Mouse (Mus musculus) brain, embryonic 14.5 days (tissue): ENCODE measurements around the gene Gm47841. TPM values are rescaled to one million over a fixed set of nuclear protein-coding genes. Genes with fewer than 3 reads are reported as not detected.

Experiments used
- DNase-seq: peaks from one replicate; pipeline ENCODE4 v3.0.0-alpha.2; 2011; ENCODE audit warnings: low read depth
- CTCF ChIP-seq: fragments of 200-500 bp; IDR thresholded peaks from 2 replicates; pipeline ENCODE4 v1.5.1; 2012; ENCODE audit warnings: inconsistent platforms, mild to moderate bottlenecking, moderate library complexity, borderline replicate concordance; ENCODE audit not compliant: insufficient read depth, insufficient read length; ENCODE audit errors: extremely low read depth
- POLR2A ChIP-seq: fragments of 200-500 bp; IDR thresholded peaks from 2 replicates; pipeline ENCODE4 v1.6.1; 2012; ENCODE audit warnings: mild to moderate bottlenecking, inconsistent platforms, borderline replicate concordance; ENCODE audit not compliant: poor library complexity, insufficient read depth, insufficient read length, severe bottlenecking; ENCODE audit errors: extremely low read depth
- polyA plus RNA-seq: library from polyadenylated mRNA; depleted of rRNA; stranded (reverse); fragments of >200 nt; gene quantifications from 2 replicates; pipeline ENCODE4 v1.2.3, GENCODE M21; 2012; rRNA removed

Gm47841 gene
- polyA plus RNA-seq, result not detected in 2 replicates

DNA sequence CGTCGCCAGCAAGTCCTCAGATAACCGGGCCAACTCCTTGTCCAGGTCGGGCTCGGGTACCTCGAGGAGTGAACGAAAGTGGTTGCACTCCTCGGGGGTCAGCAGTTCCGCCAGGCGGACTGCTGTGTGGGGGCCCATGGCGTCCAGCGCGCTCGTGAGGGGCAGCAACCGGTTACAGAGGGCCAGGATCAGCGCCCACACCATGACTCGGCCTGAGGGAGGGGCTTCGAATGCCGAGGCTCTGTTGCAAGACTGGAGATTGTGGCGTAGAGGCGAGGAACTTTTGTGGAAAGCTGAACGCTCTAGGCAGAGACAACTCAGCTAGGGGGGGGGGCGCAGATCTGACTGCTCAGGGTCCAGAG, at the start of gene Gm47841:
Gene Gm47841 (minus strand): TSS at position 204 of the 362 bp plus-strand sequence.
- TF ChIP-seq POLR2A (no peak), CTCF (no peak)
- no peak for DNase-seq

DNA sequence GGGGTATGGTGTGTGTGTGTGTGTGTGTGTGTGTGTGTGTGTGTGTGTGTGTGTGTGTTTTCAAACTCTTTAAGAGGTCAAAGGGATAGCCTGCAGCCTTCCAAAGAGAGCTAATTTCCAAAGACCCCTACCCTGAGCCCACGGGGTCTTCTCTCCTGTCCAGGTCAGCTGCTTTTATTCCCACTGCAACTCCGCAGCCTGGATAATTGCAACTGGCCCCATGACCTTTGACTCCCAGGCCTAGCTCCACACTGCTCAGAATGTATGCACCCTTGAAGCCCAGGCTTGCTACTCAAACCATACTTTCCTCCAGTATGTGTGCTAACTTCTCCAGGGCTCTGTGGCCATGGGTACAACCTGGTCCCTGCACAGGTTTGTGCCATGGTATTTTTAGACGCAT, 48.2 kb upstream of the Gm47841 start:
- TF ChIP-seq POLR2A (no peak), CTCF (no peak)
- DNase-seq, result no peak

DNA sequence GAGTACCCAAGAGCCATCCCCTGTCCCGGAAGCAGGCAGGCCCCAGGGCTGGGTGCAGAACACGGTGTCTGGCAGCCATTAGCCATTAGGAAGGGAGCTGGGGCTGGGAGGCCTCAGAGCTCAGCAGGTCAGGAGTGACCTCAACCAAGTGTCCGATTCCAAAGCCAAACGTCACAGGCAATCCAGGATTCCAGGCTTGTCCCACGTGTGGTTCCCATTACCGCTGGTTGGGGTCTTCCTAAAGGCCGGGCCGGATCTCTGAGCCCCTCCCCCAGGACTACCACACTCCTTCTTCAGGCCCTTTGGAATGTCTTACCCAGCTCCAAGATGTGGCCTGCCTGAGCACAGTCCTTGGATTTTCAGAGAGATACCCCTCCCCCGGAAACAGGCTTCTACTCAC, 47.8 kb upstream of the Gm47841 start:
- DNase-seq, result no peak
- TF ChIP-seq POLR2A (no peak), CTCF (no peak)

DNA sequence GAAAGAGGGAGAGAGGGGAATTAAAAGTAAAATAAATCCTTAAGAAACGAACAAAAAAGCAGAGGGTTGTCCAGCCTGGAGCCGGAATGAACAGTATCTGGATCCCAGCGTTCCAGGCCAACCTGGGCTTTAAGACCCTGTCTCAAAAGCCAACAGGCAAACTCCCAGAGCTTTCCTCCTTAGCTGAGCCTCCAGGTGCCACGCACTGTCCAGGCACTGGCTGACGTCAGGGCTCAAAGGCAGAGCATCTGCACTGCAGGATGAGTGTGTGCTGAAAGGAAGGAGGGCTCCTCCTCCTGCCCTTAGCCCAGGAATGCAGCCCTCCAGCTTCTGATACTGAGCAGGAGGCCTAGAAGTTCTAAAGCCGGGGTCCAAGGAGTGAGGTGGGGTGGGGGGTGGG, 46.8 kb upstream of the Gm47841 start:
- no peak for DNase-seq
- TF ChIP-seq CTCF (no peak), POLR2A (no peak)

DNA sequence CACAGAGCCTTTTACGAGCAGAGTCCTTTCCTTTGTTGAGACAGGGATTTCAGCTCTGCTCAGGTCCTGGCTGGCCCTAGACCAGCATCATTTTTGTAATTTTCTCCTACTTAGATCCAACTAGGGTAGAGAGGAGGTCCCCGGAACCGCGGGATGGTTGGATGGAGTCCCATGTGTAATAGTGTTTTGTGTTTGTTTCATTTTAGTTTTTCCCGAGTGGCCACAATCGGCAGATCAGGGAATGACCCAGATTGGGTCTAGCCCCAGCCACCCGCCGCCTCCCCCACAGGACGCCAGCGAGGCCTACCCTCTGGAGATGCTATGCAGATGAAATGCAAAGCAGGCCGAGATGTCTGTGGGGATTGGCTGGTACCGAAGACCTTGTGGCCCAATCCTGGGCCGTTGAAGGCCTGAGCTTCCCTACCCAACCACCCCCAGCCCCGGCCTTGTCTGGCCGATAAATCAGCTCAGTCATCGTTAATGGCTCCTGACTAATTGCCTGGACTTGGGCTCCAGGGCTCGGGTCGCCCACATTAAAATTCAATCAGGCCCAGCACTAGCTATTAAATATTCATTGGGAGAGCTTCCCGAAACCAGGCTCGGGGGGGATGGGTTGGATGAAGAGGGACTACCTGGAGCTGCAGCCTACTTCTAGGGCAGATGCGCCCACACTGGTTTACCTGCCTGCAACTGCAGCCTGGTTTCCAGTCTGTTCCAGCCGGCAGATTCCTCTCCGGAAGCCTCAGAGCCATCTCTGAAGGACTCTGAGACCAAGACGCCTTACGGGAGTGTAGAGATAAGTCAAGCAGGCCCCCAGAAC, 45.8 kb upstream of the Gm47841 start:
- TF ChIP-seq CTCF (no peak), POLR2A (no peak)
- peak; percentile 92 for DNase-seq

DNA sequence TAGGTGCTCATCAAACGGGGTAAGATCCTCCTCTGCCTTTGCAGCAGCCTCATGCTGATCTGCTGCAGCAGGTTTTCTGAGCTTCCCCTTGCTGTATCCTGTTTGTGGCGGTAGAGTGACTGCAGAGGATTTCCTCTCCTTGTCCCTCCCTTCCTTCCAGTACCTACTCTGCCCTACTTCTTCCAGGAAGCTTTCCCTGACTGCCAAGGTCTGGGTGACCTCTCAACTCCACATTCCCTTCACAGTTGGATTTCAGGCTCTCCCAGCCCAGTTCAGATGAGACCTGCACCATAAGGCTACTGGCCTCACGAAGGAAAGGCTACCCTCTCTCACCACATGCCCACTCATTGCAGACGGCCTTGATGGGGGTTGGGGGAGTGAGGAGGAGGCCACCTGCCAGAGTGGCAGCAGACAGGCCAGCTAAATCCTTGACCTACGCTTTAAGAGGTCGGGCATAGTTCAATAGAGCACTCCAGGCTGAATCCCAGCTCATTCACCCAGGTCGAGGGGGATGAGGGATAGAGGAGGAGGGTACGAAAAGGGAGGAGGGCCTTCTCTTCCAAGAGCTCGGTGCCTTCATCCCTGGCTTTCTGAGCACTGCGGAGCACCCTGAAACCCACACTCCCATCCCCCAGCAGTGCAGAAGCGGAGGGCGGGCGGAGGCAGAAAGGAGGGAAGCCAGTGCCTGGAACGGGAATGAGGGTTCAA, 45.1 kb upstream of the Gm47841 start:
- no peak for TF ChIP-seq CTCF
- TF ChIP-seq POLR2A, result no peak
- peak; percentile 53 for DNase-seq

DNA sequence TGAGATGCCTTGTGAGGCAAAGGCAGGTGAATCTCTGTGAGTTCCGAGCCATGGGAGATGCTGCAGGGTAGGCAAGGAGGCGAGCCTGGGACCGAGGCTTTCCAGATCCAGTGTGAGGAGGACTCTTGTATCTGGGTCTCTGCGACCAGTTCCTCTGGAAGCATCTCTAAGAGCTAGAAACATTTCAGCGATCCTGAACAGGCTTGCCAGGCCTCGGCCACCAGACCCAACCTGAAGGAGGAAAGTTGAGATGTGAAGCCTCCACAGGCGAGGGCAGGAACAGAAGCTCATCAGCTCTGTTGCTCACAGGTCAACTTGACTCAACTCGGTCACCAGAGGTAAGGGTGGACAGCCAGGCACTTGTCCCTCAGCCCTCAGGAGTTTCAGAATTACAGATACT, 44.4 kb upstream of the Gm47841 start:
- no peak for TF ChIP-seq CTCF
- TF ChIP-seq POLR2A, result no peak
- no peak for DNase-seq

DNA sequence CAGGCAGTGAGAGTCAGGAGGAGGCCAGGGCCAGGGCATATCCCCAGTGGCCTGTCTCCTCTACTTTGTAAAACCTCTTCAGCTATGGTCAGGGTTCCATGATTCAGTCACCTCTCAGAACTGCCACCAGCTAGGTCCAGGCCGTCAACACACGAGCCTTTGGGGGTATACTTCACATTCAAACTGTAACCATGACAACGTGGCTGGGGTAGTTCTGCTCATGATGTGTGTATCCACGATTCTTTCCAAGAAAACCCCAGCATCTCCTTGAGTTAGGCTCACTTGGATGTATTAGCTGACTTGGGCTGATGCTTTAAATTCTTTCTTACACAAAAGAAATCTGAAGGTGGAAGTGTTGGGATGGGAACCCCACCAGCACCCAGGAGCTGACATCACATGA, 41.1 kb upstream of the Gm47841 start:
- TF ChIP-seq POLR2A (no peak), CTCF (no peak)
- DNase-seq, result peak; percentile 50

DNA sequence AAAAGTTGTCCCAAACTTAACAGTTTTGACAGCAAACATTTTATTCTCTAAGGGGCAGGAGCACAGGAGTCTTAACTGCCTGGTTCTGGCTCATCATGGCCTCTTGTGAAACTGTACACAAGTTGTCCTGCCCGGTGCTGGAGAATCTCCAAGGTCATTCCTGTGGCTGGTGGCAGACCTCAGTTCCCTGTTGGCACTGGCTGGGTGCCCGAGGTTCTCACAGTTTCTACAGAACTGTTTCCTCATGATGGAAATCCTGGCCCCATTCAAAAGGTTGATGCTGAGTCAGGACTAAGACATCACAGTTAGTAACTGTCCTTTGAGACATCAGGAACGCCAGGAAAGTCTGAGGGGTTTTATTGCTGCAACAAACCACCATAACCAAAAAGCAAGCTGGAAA, 39.8 kb upstream of the Gm47841 start:
- TF ChIP-seq POLR2A, result no peak
- no peak for TF ChIP-seq CTCF
- no peak for DNase-seq

DNA sequence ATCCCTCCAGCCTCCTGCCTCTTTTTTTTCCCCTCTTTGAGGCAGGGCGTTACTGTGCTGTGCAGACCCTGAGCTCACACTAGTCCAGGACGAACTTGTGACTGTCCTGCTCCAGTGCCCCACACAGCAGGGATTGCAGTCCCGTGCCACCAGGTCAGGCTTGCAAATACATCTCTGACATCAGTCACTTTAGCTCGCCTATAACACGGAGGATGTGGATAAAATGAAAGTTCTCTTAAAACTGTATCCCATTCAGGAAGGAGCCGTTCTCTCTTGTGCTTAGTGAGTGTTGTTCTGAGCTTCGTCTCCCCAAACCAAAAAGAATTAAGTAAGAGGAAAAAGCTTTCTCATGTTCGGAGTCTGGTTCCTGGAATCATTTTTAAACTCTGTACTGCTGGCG, 39.3 kb upstream of the Gm47841 start:
- TF ChIP-seq CTCF (no peak), POLR2A (no peak)
- DNase-seq, result no peak

DNA sequence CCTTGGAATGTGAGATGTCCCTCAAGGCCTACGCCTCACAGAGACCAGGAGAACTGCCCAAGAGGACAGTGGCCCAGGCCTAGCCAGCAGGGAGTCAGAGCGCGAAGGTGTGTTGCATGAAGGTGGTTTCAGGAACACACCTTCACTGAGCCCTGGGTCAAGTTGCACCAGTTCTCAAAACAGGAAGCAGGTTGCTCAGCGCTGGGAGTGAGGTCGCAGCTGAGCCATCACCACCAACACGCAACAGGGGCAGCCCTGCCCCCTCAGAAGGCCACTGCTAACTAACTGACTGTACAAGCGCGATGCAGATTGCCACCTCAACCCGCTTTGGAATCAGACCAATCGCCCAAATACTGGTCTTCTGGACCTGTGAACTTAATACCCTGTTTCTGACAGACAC, 37.3 kb upstream of the Gm47841 start:
- no peak for TF ChIP-seq POLR2A
- TF ChIP-seq CTCF, result no peak

DNA sequence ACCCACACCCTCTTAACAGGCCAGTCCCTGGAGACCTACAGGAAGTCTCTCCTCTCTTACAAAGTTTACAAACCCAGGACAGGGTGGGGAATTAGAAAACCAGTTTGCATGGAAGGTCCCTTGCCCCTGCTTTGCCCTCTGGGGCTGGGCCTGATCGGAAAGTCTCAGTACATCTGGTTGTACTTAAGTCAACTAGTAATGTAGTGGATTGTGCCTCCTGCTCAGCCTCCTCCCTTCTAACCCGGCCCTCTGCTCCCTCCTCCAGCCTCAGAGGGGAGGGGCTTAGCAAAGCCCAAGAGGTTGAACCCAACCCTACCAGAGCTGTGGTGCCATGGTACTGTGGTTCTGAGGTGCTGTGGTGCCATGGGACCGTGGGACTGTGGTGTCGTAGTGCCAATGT, 35.0 kb upstream of the Gm47841 start:
- TF ChIP-seq POLR2A, result no peak
- TF ChIP-seq CTCF, result no peak
- DNase-seq, result no peak

More for the DNA sequence above, 37.3 kb upstream of the Gm47841 start:
- no peak for DNase-seq

DNA sequence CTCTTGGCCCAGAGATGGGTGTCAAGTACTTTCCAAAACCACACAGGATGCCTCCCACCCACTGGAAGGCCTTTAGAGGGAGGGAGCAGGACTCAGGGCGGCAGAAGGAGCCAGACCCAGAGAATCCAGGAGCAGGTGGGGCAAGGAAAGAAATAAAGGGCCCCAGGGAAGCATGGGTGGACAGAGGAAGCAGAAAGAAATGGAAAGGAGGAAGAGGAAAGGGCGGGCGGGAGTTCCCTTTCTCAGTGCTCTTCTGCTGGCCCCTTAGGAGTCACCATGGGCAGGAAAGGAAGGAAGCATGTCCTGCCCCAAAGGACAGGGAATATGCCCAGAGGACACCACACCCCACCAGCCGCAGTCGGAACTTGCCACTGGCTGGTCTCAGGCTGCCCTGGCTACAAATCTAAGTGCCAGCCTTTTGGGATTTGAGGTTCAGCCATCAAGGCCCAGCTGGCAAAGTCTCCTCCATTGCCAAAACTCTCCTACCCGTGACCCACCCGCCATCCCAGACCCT, 33.9 kb upstream of the Gm47841 start:
- TF ChIP-seq CTCF (no peak), POLR2A (no peak)
- no peak for DNase-seq

DNA sequence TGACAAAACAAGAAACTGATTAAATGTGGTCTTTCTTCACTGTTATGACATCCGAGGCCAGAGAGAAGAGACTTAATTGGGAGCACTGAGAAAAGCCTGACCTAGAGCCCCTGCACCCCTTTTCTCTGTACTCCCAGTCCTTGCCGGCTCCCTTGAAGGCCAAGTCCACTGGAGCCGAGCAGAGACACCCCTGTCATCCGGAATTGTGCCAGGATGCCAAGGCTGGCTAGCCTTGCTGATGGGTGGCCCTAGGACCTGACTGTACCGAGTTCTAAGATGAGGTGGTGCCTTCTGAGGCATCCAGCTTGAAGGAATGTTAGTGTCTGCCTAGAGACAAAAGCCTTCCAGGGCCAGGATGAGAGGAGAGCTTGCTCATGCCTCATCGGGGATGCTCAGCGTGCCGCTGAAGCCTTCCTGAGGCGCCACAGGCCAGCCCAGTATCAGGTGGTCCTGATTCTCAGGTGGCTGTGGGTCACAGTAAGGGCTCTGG, 32.9 kb upstream of the Gm47841 start:
- TF ChIP-seq CTCF (no peak), POLR2A (no peak)
- no peak for DNase-seq

DNA sequence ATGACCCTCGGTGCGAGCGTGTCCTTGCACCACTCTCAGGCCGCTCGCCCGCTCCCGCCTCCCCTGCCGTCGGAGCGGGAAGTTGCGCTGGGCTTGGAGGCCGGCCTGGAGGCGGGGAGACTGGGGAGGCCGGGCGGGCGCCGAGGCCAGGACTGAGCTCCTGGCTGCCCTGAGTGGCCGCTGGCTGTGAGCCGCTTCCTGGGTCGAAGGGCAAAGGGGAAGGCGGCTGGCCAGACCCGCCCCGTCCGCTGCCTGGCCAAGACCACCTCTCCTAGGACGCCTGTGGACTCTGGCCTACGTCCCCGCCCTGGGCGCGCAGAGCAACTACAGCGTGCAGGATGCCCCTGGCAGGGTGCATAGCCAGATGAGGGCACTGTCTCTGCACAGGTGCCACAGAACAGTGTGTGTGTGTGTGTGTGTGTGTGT, 31.5 kb upstream of the Gm47841 start:
- peak; percentile 63 for DNase-seq
- TF ChIP-seq CTCF (no peak), POLR2A (no peak)
